Mouse (Mus musculus): ENCODE data around the gene Cyp3a59.
"Not testable (repeated sequence)": the region's sequence is repeated elsewhere in the genome, so short reads cannot be mapped to it uniquely, and the experiment has no call there.

The Cyp3a59 gene

DNA sequence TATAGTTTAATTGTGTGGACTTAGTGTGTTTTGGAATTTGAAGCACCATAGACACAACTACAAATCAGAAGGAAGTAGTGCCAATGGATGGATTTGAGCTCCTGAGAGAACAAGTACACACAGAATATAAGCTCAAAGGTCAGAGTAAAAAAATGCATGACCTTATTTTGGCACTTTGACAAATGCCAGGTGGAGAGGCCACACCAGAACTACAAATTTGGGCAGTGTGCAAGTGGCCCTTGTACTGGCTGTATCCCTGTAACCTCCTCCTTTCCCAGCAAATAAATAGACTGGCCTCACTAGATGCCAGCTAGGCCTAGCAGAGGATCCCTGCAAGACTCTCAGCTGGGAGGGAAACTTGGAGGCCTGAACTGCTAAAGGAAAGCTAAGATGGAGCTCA is at the start of gene Cyp3a59:
Gene Cyp3a59, plus strand, starts transcription at position 313 of the 400 bp plus-strand sequence.
- in situ Hi-C loops (cut with MseI, MboI) = loop anchor here in 1 of 2 experiments (5.0 kb wide), 1 partner anchor 67 kb away; no protein-coding TSS in a partner anchor

DNA sequence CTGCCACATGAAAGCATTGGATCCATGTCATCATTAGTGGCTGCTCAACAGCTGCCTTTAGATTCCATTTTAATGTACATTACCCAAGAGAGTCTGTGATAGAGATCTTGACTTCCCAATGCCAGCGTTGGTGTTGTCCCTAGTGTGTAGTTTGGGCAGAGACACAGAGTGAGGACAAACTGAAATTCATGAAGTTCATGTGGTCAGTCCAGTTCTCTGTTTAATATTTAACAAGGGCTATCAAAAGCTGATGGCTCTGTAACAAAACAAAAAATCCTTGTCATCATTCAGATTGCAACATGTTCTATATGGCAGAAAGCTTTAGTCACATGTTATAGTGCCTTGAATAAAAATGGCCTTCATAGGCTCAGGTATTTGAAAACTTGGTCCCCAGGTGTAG is 9.0 kb upstream of the Cyp3a59 start:
- in situ Hi-C loops (cut with MseI, MboI) = no loop called here

DNA sequence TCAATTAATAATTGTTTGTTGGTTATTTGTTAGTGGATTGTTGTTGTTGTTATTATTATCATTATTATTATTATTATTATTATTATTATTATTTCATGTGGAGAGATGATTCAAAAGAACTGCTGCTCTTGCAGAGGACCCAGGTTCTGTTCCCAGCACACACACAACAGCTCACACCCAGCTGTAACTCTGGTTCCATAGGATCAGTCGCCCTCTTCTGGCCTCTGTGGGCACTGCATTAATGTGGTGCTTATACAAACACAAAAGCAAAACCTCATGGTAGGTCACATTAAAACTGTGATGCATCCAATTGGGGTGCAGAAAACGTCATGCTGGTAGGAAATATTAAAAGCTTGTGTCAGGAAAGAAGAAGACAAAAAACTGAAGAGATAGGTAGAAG is 68.8 kb downstream of the Cyp3a59 start:
- in situ Hi-C loops (cut with MseI, MboI) = loop anchor here (5.0 kb wide), 1 partner anchor 419 kb away; no protein-coding TSS in a partner anchor

DNA sequence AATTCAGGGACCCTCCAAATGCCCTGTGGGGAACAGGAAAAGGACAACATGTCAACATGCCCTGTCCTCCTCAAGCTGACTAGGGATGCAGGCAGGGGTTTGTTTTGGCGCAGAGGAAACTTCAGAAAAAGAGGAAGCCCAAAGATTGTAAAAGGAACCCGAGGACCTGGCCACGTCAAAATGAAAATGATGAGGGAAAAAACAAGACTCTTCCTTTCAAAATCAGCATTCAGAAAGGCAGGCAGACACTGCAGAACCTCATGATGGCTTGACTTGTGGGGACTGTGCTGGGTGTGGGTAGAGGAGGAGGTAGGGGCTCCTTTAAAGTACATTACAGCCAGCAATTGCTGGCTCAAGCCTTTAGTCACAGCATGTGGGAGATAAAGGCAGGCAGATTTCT is 71.4 kb downstream of the Cyp3a59 start:
- in situ Hi-C loops (cut with MseI, MboI) = no loop called here

DNA sequence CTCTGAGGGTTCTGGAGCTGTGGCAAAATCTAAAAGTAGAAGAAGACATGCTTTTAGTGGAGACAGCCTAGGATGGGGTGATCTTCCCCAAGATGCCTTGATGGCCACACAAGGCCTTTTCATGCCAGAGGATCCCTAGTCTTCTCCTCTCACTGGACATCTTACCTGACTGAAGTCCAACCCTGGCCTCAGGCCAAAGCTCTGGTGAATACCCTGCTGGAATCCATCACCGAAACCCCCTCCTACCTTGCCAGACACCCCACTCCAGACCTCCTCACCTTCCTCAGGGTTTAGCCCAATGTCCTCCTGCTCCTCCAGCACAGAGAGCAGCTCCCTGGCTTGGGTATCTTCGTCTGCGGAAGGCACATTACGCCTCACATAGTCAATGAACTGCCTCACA is 79.3 kb downstream of the Cyp3a59 start:
- in situ Hi-C loops (cut with MseI, MboI) = not testable (repeated sequence)

DNA sequence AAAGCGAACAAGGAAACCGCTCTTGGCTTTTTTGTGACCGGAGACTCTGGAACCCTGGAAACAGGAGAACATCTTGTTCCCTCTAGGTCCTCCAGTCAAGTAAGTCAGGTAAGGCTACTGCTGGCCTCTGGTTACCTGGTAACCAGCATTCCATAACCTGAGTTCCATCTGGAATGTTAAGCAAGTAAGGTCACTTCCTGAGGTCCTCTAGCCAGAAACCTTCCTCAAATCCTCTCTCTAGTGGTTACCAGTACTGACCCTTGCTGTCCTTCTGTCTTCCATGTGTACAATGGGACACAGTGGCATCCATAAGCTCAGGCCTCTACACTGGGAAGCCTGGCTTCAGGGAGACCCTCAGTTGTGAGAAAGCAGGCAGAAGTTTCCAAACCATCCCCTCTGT is 81.4 kb downstream of the Cyp3a59 start, which contains the start of gene Gm5565:
Gene Gm5565, minus strand, starts transcription at position 101 of the 400 bp plus-strand sequence.
- in situ Hi-C loops (cut with MseI, MboI) = not testable (repeated sequence)
